Mouse (Mus musculus) liver, embryonic 14.5 days (tissue): ENCODE measurements around the gene Echdc2.

Source experiments
- CTCF ChIP-seq: IDR thresholded peaks from 2 replicates; pipeline ENCODE4 v1.5.1; 2016; ENCODE audit warnings: antibody characterized with exemption, low read depth, control low read depth
- EP300 ChIP-seq: IDR thresholded peaks from 2 replicates; pipeline ENCODE4 v1.6.1; 2016; ENCODE audit warnings: antibody characterized with exemption, low read depth

- TF ChIP-seq CTCF (no peak), EP300 (no peak)
Observed at GRCm38 (mm10) chr4:108192821-108193323, 27.6 kb downstream of the Echdc2 start.
